Mouse (Mus musculus) kidney, adult 11 months (tissue): ENCODE measurements around the gene Pla2g3.

Experiments used
- DNase-seq: peaks from one replicate; pipeline ENCODE4 v3.0.0; 2022

Gene Pla2g3

DNA sequence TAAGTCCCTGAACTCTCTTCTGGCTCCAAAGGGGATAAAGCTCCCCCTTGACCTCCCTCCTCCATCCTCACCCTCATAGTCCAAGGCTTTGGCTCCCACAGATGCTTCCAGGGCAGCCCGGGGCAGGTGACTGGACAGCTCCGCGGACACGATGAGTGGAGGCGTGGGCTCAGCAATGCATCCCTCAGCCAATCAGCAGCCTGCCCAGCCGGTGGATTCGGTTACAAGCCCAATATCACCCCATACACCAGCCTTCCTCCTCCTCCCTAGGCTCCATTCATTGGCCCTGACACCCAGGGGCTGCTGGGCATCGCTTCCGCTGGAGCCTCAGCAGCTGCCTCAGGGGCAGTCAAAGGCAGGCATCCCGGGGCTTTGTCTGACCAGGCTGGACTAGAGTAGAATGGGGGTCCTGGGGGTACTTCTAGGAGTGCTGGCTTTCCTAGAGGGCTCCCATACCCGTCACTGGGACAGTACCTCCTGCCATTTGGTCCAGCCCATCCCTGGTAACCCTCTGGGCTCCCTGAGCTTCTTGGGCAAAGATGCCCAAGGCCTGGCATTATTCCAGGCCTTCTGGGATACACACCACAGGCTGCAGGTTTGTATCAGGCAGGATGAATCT lies at the start of gene Pla2g3:
TSS of gene Pla2g3 (plus strand) at position 333 of the 619 bp plus-strand sequence.
- DNase-seq, result no peak

DNA sequence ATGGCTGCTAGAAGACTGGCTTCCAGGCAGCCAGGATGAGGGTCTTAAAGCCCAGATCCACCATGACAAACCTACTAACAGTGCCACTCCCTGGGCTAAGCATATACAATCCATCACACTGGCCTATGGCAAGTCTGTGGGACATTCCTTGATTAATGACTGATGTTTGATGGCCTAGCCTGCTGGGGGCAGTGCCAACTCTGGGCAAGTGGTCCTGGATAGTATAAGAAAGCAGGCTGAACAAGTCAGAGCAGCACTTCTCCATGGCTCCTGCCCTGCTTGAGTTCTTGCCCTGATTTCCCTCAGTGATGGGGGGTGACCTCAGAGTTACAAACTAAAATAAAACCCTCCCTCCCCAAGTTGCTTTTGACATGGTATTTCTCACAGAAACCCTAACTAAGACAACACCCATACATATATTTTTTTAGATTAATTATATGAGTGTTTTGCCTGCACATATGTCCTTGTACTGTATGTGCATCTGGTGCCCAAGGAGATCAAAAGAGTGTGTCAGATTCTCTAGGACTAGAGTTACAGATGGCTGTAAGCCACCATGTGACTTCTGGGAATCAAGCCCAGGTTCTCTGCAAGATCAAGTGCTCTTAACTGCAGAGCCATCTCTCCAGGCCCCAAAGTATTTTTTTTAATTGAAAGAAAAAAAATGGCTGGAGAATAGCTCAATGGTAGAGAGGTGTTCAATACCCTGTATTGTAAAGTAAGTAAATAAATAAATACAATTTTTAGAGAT lies 46.2 kb upstream of the Pla2g3 start:
- no peak for DNase-seq

- no peak for DNase-seq
These were observed 45.4 kb upstream of the Pla2g3 start for GRCm38 (mm10) chr11:3442677-3443076.

GRCm38 (mm10) chr11:3443091-3443490 lies 45.0 kb upstream of the Pla2g3 start:
- DNase-seq, result no peak

- no peak for DNase-seq
These were observed 43.2 kb upstream of the Pla2g3 start for GRCm38 (mm10) chr11:3444875-3445274.

GRCm38 (mm10) chr11:3451701-3452163 lies 36.4 kb upstream of the Pla2g3 start:
- DNase-seq, result no peak

- DNase-seq, result peak; percentile 94
These were observed 35.9 kb upstream of the Pla2g3 start, which contains the start of gene Rnf185 for GRCm38 (mm10) chr11:3452167-3452639. Gene Rnf185 (minus strand): TSS chr11:3452363.

- peak; percentile 38 for DNase-seq
These were observed 35.3 kb upstream of the Pla2g3 start for GRCm38 (mm10) chr11:3452769-3453168.

DNA sequence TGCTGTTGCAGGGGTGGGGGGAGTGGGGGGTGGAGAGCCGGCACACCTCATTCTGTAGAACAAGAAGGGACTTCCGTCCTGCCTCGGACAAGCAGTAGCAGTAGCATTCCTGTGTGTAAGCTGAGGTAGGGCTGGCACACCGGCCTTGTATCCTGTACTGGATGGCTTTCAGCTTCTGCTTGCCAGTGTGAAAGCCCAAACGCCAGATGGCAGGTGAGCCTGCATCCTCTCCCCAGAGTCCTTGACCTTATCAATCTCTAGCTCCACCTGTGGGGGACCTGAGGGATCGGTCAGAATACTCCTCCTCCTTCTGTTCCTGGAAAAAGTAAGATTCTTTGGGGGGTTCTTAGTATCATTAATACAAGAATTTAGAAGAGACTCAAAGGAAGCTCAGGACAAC lies 34.6 kb upstream of the Pla2g3 start:
- DNase-seq, result peak; percentile 36

- DNase-seq, result no peak
These were observed 33.6 kb upstream of the Pla2g3 start for GRCm38 (mm10) chr11:3454506-3454905.

- peak; percentile 59 for DNase-seq
These were observed 31.7 kb upstream of the Pla2g3 start for GRCm38 (mm10) chr11:3456354-3456753.

- DNase-seq, result peak; percentile 78
These were observed 29.5 kb upstream of the Pla2g3 start for GRCm38 (mm10) chr11:3458428-3459104.

GRCm38 (mm10) chr11:3459105-3459468 lies 29.0 kb upstream of the Pla2g3 start:
- peak; percentile 50 for DNase-seq

- DNase-seq, result no peak
These were observed 25.2 kb upstream of the Pla2g3 start for GRCm38 (mm10) chr11:3462846-3463245.

DNA sequence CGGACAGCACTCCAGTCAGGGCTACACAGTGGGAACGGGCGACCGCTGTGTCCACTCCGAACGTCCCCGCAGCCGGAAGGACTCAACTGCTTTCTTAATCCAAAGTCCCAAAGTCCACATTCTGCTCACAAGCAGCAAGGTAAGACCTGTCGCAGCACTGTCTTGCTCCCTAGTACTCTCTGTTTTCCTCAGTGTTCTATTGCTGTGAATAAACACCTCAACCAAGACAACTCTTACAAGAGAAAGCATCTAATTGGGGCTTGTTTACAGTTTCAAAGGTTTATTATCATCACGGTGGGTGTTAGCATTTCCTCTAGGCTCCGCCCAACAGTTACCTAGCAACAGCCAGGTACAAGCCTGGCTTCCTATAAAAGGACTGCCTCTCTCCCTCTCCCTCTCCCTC lies 16.6 kb upstream of the Pla2g3 start:
- peak; percentile 61 for DNase-seq

DNA sequence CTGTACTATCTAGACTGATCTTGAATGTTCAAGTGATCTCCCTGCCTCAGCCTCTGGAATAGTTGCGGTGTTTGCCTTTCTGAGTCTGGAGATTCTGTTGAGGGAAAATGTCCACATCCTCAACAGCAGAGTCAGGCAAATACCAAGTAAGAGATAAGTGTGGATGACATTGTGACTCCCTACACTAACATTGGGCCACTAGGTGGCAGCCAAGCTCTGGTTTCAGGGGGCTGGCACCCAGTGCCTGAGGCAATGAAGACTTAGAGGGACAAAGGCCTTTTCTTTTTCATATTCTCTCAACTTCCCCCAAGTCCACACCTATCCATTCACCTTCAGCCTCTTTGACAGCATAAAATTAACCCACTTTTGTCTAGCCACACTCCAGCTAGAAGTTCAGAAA lies 15.6 kb upstream of the Pla2g3 start:
- DNase-seq, result peak; percentile 74

DNA sequence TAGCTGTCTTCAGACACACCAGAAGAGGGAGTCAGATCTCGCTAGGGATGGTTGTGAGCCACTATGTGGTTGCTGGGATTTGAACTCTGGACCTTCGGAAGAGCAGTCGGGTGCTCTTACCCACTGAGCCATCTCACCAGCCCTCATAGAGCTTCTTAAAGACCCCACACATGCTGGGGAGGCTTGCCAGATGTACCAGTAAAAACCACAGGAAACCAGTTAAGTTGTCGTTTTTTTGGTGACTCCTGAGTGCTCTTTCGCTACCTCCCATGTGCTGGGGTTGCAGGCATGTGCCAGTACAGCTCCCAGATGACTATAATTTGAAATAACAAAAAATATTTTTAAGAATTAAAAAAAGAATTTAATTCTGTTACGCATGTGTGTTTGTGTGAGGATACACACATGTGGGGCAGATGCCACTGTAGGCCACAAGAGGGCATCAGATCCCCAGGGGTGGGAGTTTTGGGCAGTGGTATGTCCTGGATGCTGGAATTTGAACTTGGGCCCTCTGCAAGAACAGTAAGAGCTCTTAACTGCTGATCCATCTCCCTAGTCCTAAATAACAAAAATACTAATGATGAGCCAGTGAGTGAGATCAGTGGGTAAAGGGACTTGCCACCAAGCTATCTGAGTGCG lies 13.5 kb upstream of the Pla2g3 start:
- DNase-seq, result peak; percentile 37

DNA sequence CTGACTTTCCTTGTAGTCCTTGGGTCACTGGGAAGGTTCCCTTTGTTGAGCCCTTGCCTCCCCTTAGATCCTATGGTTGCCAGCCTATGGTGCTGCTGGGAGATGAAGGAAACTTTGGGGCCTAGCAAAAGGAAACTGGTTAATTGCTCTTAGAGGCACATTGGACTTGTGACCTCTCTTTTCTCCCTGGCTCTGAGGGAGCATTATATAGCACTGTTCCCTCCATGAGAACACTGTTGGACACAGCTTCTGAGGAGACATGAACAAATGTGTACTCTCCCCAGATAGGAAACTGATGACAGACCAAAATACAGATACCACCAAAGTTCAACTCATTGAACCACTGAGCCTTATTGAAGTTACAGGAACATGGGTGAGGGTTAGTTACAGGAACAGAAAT lies 12.6 kb upstream of the Pla2g3 start:
- DNase-seq, result no peak

GRCm38 (mm10) chr11:3483980-3484642 lies 4.0 kb upstream of the Pla2g3 start:
- DNase-seq, result no peak

GRCm38 (mm10) chr11:3486349-3486748 lies 1.7 kb upstream of the Pla2g3 start:
- no peak for DNase-seq

GRCm38 (mm10) chr11:3489036-3489435 lies 952 bp downstream of the Pla2g3 start:
- DNase-seq, result no peak

GRCm38 (mm10) chr11:3492748-3493147 lies 4.7 kb downstream of the Pla2g3 start:
- no peak for DNase-seq

DNA sequence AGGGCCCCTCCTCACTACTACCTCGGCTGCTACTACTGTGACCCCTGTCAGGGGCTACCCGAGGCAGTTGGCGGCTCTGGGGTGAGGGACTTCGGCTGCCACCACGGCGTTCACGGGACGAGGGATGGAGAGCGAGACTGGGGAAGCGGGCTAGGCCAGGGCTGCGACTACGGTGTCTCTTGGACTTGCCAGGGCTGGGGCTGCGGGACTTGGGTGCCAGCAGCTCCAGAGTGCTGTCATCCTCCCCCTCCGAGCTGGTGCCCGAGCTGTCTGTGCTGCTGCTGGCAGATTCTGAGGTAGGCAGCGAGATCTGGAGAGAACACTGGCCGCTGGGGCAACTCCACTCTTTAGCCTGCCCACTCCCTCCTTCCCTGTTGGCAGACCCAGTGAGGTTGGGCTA lies 6.8 kb downstream of the Pla2g3 start:
- DNase-seq, result no peak
